Mouse (Mus musculus) C2C12 (cell line): ENCODE data around the gene Ajm1. TPM values are rescaled to one million over a fixed set of nuclear protein-coding genes. Genes with fewer than 3 reads are reported as not detected.

Experiments used
- H3K27me3 ChIP-seq: one replicate; pipeline ENCODE4 v1.6.1; 2011; ENCODE audit not compliant: control insufficient read depth, insufficient read depth, insufficient read length
- H3K36me3 ChIP-seq: one replicate; pipeline ENCODE4 v1.6.1; 2011; ENCODE audit not compliant: control insufficient read depth, insufficient read depth
- H3K4me3 ChIP-seq: one replicate; pipeline ENCODE4 v1.5.1; 2011; ENCODE audit warnings: mild to moderate bottlenecking, control low read depth; ENCODE audit not compliant: poor library complexity, insufficient read depth, severe bottlenecking
- H3K79me2 ChIP-seq: one replicate; pipeline ENCODE4 v1.6.1; 2011; ENCODE audit not compliant: control insufficient read depth, insufficient read depth
- H3K79me3 ChIP-seq: one replicate; pipeline ENCODE4 v1.6.1; 2011; ENCODE audit warnings: low read depth, control low read depth
- H3ac ChIP-seq: one replicate; pipeline ENCODE3; 2011; ENCODE audit warnings: low read depth; ENCODE audit not compliant: control insufficient read depth, insufficient read length
- CEBPB ChIP-seq: IDR thresholded peaks from one replicate; pipeline ENCODE4 v1.6.1; 2011; ENCODE audit warnings: low read depth, mild to moderate bottlenecking, control low read depth, moderate library complexity
- CTCF ChIP-seq: IDR thresholded peaks from one replicate; pipeline ENCODE4 v1.5.1; 2011; ENCODE audit not compliant: control insufficient read depth, insufficient read depth, insufficient read length
- FOSL1 ChIP-seq: IDR thresholded peaks from one replicate; pipeline ENCODE4 v1.8.0; 2011; ENCODE audit warnings: mild to moderate bottlenecking, low read length; ENCODE audit not compliant: poor library complexity, insufficient read depth, severe bottlenecking
- MAX ChIP-seq: IDR thresholded peaks from one replicate; pipeline ENCODE4 v1.6.1; 2011; ENCODE audit warnings: mild to moderate bottlenecking, control low read depth
- MYOD1 ChIP-seq: IDR thresholded peaks from one replicate; pipeline ENCODE4 v1.6.1; 2011; ENCODE audit warnings: low read depth; ENCODE audit not compliant: control insufficient read depth, insufficient read length
- MYOG ChIP-seq: IDR thresholded peaks from one replicate; pipeline ENCODE4 v1.6.1; 2011; ENCODE audit not compliant: control insufficient read depth, insufficient read length; ENCODE audit errors: extremely low read depth
- USF1 ChIP-seq: IDR thresholded peaks from one replicate; pipeline ENCODE4 v1.6.1; 2011; ENCODE audit warnings: low read depth, mild to moderate bottlenecking, control low read depth, moderate library complexity
- polyA plus RNA-seq: library from polyadenylated mRNA; unstranded; fragments of >200 nt; fragmentation: generic; extraction: Trizol; gene quantifications from one replicate; pipeline ENCODE4 v1.2.1, GENCODE M21; 2012; ENCODE audit warnings: missing spikeins

The Ajm1 gene
- polyA plus RNA-seq, 1 experiment = 0.29 TPM

GRCm38 (mm10) chr2:25620852-25621228 is 39.3 kb upstream of the Ajm1 start:
- peaks cover 39% of the 10 kb centered on the region for H3K27me3 ChIP-seq
- H3K79me2 ChIP-seq = no peaks in the 10 kb centered on the region
- no peaks in the 10 kb centered on the region for H3K79me3 ChIP-seq
- no peak overlapping the region for H3ac ChIP-seq
- TF ChIP-seq MYOD1 (no peak), USF1 (no peak), CTCF (no peak), MAX (no peak), CEBPB (no peak), MYOG (no peak), FOSL1 (no peak)
- H3K4me3 ChIP-seq = no peak overlapping the region
- H3K36me3 ChIP-seq = no peaks in the 10 kb centered on the region

DNA sequence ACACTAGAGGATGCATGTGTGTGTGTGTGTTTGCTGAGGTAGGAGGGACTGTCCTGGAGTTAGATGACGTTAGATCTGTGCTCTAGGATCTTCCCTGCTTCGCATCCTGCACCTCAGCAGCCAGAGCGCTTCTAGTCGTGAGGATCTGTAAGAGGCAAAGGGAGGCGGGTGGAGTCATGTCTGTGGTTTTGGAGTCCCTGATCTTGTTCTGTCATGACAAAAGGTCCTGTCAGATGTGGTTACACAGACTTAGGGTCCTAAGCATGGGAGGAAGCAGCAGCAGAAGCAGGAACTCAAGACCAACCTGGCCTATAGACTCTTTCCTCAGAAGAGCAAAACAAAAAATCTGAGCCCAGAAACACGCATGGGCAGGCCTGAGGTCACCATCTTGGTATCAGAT is 38.8 kb upstream of the Ajm1 start:
- H3K79me2 ChIP-seq = no peaks in the 10 kb centered on the region
- no peak overlapping the region for H3K4me3 ChIP-seq
- TF ChIP-seq FOSL1 (no peak), CTCF (no peak), MYOD1 (no peak), CEBPB (no peak), MYOG (no peak), MAX (no peak)
- H3ac ChIP-seq = no peak overlapping the region
- H3K27me3 ChIP-seq = peaks cover 42% of the 10 kb centered on the region
- no peaks in the 10 kb centered on the region for H3K36me3 ChIP-seq
- H3K79me3 ChIP-seq = no peaks in the 10 kb centered on the region

- Histone ChIP-seq H3K79me3 (no peaks in the 10 kb centered on the region), H3K79me2 (no peaks in the 10 kb centered on the region), H3K4me3 (no peak within 1 kb of the TSS), H3K36me3 (no peaks in the 10 kb centered on the region), H3K27me3 (peaks cover 38% of the 10 kb centered on the region), H3ac (no peak within 1 kb of the TSS)
- no peak for TF ChIP-seq MAX
- no peak for TF ChIP-seq FOSL1
- no peak for TF ChIP-seq MYOD1
- no peak for TF ChIP-seq USF1
- no peak for TF ChIP-seq CTCF
- no peak for TF ChIP-seq MYOG
- TF ChIP-seq CEBPB = no peak
Observed at GRCm38 (mm10) chr2:25617578-25617977, 36.0 kb upstream of the Ajm1 start, which contains the start of gene Ccdc183. Gene Ccdc183, minus strand, starts transcription at chr2:25617678.

- H3K36me3 ChIP-seq = no peaks in the 10 kb centered on the region
- no peaks in the 10 kb centered on the region for H3K79me3 ChIP-seq
- H3K4me3 ChIP-seq = no peak overlapping the region
- peaks cover 38% of the 10 kb centered on the region for H3K27me3 ChIP-seq
- TF ChIP-seq FOSL1 (no peak), MYOG (no peak), CTCF (no peak), CEBPB (no peak), MYOD1 (no peak), USF1 (no peak), MAX (no peak)
- no peak overlapping the region for H3ac ChIP-seq
- no peaks in the 10 kb centered on the region for H3K79me2 ChIP-seq
Observed at GRCm38 (mm10) chr2:25616398-25616797, 34.8 kb upstream of the Ajm1 start.

DNA sequence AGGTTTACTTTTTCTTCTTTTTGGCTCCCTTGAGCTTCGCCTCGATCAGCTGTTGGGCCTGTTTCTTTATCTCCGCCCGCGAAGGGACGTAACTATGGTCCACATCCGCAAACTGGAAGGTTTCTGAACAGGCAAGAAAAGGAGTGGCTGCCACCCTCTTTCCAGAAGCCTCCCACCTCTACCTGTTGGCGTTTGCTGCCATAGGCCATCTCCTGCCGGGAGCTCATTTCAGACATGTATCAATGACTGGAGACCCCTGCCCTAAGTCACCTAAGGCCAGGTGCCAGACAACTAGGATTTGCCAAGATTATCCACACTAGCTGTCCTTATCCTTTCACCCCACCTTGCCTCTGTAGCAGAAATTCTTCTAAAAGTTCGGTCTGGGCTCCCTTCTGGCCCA is 27.1 kb upstream of the Ajm1 start:
- no peak overlapping the region for H3K4me3 ChIP-seq
- H3K27me3 ChIP-seq = peaks cover 6% of the 10 kb centered on the region
- H3K36me3 ChIP-seq = peaks cover 6% of the 10 kb centered on the region
- TF ChIP-seq FOSL1 (no peak), MAX (no peak), CTCF (no peak), MYOG (no peak), CEBPB (no peak), MYOD1 (no peak), USF1 (no peak)
- H3K79me2 ChIP-seq = peaks cover 46% of the 10 kb centered on the region
- peaks cover 36% of the 10 kb centered on the region for H3K79me3 ChIP-seq
- H3ac ChIP-seq = no peak overlapping the region

DNA sequence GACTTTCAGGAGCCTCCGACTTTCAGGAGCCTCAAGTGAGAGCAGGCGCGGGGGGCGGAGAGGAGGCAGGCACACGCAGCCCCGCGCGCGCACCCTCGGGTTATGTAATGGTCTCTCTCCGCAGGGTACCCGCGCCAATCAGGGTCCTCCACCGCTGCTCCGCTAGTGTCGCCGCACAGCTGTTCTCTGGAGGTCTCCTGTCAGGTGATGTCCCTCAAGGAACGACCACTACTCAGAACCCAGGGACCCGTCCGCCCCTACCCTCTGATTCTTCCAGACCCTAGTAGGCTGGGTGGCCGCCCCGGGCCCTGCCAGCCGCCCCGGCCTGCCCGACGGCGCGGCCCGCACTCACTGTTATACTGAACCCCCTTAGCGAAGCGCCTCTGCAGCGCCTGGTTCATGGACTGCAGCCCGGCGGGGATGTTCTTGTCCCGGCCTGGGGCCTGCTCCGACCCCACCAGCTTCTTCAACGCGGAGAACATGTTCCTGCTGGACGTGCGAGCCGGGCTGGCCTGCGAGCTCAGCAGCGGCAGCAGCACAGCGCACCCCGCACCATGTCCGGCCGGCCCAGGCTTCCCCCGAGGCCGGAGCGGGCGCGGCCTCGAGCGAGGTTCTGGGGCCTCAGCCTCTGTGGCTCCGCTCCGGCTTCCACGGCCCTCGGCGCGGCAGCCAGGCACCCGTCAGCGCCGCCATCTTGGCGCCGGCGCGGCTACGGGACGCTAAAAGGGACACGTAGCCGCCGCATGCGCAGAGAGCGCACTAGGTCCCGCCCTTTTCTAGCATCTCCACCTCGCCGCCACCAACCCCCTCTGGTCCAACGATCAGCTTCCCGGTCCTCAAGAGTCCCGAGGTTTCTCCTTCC is 26.4 kb upstream of the Ajm1 start, which contains the start of gene Rabl6:
TSS of gene Rabl6 (minus strand) at position 761 of the 862 bp plus-strand sequence.
- Histone ChIP-seq H3K79me3 (peaks cover 41% of the 10 kb centered on the region), H3ac (peak within 1 kb of the TSS; percentile 79), H3K36me3 (peaks cover 7% of the 10 kb centered on the region), H3K79me2 (peaks cover 53% of the 10 kb centered on the region), H3K4me3 (peak within 1 kb of the TSS; percentile 99), H3K27me3 (no peaks in the 10 kb centered on the region)
- TF ChIP-seq CEBPB (no peak), USF1 (no peak), MAX (peak; percentile 100), MYOD1 (no peak), MYOG (no peak)
